Mouse (Mus musculus): ENCODE data around the gene Zfp369.
"Not testable (repeated sequence)": the region's sequence is repeated elsewhere in the genome, so short reads cannot be mapped to it uniquely, and the experiment has no call there.

- TF ChIP-seq CTCF (IDR thresholded peaks at IDR 0.05; ENCODE audit: low read depth, low read length); POLR2A (IDR thresholded peaks at IDR 0.05; ENCODE audit: extremely low read depth, insufficient read depth, low read length): not testable (repeated sequence)
These were observed 69.9 kb downstream of the Zfp369 start for GRCm38 (mm10) chr13:65348501-65348900.
